Comparison of ENCODE assay signal across 20 mouse cellular contexts in the genomic region with DNA sequence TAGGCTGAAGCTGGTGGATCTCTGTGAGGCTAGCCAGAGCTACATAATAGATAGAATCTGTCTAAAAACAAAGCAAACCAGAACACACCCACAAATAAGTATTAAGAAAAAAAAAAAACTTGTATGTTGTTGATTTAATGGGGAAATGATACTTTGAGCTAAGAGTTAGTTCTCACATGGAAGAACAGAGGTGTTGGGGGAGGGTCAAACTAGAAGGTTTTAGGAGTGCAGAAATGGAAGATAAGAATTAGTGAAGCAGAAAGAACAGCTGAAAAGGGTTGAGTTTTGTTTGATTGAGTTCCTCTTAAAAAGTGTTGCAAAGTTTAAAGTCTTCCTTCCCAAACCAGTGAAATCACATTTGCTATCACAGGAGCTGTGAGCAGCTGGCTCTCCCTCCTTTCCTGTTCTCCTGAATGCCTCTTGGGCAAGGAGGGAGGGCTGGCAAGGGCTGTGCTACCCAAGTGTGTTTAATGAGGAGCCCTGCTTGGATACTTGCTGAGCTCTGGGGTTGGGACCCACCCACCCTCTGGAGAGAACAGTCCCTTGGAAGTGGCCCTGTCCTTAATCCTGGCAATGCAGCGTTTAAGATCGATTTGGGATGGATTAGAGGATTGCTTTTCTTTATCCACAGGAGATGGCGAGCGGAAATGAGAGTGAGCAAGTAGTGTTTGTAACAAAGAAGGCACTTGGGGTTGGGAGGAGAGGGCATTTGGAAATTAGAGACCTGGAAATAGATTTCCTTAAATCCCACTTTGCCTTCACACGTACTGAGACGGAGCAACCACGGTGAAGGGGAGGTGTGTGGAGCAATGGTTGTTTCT. TPM values are rescaled to one million over a fixed set of nuclear protein-coding genes. Genes with fewer than 3 reads are reported as not detected.
DNase-seq lines count a peak whose midpoint lies in the region; ATAC-seq and TF ChIP-seq lines count a peak whose summit lies in the region.
"Had no signal": no experiment of that assay in that cellular context is flagged by ENCODE, and none has a peak within 500 bp of the region (broad histone marks: within the 10 kb centered on the region; RNA-seq: fewer than 3 reads in every experiment).

No protein-coding gene starts in this region.

- peaks cover 5% of the 10 kb centered on the region; the same call in 1 of the 2 replicates for H3K27me3 ChIP-seq in limb, embryonic 12.5 days
- 0 out of 2 replicates have a peak, but pooled peaks cover 9% of the 10 kb centered on the region for H3K27me3 ChIP-seq in limb, embryonic 10.5 days (ENCODE audit: low read depth, poor library complexity, severe bottlenecking)
- peaks cover 3% of the 10 kb centered on the region for H3K27me3 ChIP-seq in midbrain, embryonic 16.5 days (ENCODE audit: control insufficient read depth, insufficient read depth, low read depth, low read length)
- H3K27me3 ChIP-seq in midbrain, embryonic 15.5 days (replicated peaks) = no peaks in the 10 kb centered on the region; the same call in 1 of the 2 replicates
- H3K27me3 ChIP-seq in splenic B cell, adult 2 months (ENCODE audit: control insufficient read depth, insufficient read depth, low read length, poor library complexity, severe bottlenecking) = no peaks in the 10 kb centered on the region
- H3K27me3 ChIP-seq: limb, embryonic 15.5 days had no signal

- no peak overlapping the region for H3K9ac ChIP-seq in limb, embryonic 12.5 days (replicated peaks)
- no peak overlapping the region for H3K9ac ChIP-seq in midbrain, embryonic 16.5 days (ENCODE audit: low read depth, low read length)
- no peak overlapping the region for H3K9ac ChIP-seq in midbrain, embryonic 15.5 days
- H3K9ac ChIP-seq: limb, embryonic 15.5 days; neural tube, embryonic 13.5 days had no signal

- H3K4me3 ChIP-seq in limb, embryonic 12.5 days (replicated peaks) = no peak overlapping the region
- no peak overlapping the region for H3K4me3 ChIP-seq in limb, embryonic 10.5 days
- no peak overlapping the region for H3K4me3 ChIP-seq in midbrain, embryonic 16.5 days (ENCODE audit: low read depth, low read length)
- no peak overlapping the region for H3K4me3 ChIP-seq in midbrain, embryonic 15.5 days
- H3K4me3 ChIP-seq in bone marrow, adult 2 months (replicated peaks; ENCODE audit: control insufficient read depth, low read depth, low read length) = no peak overlapping the region
- H3K4me3 ChIP-seq: hindbrain, embryonic 10.5 days; limb, embryonic 15.5 days; neural tube, embryonic 13.5 days had no signal

- DNase-seq in limb, embryonic 10.5 days (ENCODE audit: low spot score) = no peak
- DNase-seq in splenic B cell, adult 2 months (ENCODE audit: low read depth, low spot score) = peak; percentile 73
- DNase-seq: adrenal gland, adult 8-10 months; cerebellum, adult 11-12 months; cerebellum, postnatal 14 days; gastrocnemius, postnatal 25 days; lung, postnatal 14 days; right cerebral cortex, postnatal 14 days had no signal

- no peaks in the 10 kb centered on the region for H3K36me3 ChIP-seq in limb, embryonic 12.5 days
- no peaks in the 10 kb centered on the region for H3K36me3 ChIP-seq in limb, embryonic 10.5 days
- no peaks in the 10 kb centered on the region for H3K36me3 ChIP-seq in midbrain, embryonic 16.5 days (ENCODE audit: control insufficient read depth, insufficient read depth, low read length)
- no peaks in the 10 kb centered on the region for H3K36me3 ChIP-seq in midbrain, embryonic 15.5 days (replicated peaks)
- no peaks in the 10 kb centered on the region for H3K36me3 ChIP-seq in splenic B cell, adult 2 months (ENCODE audit: control insufficient read depth, insufficient read depth, low read length, poor library complexity, severe bottlenecking)
- H3K36me3 ChIP-seq: hindbrain, embryonic 10.5 days; limb, embryonic 15.5 days; neural tube, embryonic 13.5 days had no signal

- 0 out of 2 replicates have a peak overlapping the region, but pooled peaks have one; percentile 17 for H3K27ac ChIP-seq in limb, embryonic 12.5 days
- no peak overlapping the region for H3K27ac ChIP-seq in limb, embryonic 10.5 days
- H3K27ac ChIP-seq in midbrain, embryonic 16.5 days (ENCODE audit: low read length) = no peak overlapping the region
- no peak overlapping the region for H3K27ac ChIP-seq in midbrain, embryonic 15.5 days
- peak overlapping the region; percentile 74 for H3K27ac ChIP-seq in bone marrow, adult 2 months (ENCODE audit: control insufficient read depth, insufficient read depth, low read depth, low read length, poor library complexity)
- H3K27ac ChIP-seq: hindbrain, embryonic 10.5 days; hindbrain, postnatal 0 days; limb, embryonic 15.5 days; neural tube, embryonic 13.5 days; stomach, postnatal 0 days had no signal

- H3K4me1 ChIP-seq in limb, embryonic 12.5 days (replicated peaks) = 0 out of 2 replicates have a peak, but pooled peaks cover 12% of the 10 kb centered on the region
- peaks cover 19% of the 10 kb centered on the region for H3K4me1 ChIP-seq in limb, embryonic 10.5 days
- H3K4me1 ChIP-seq in midbrain, embryonic 16.5 days (ENCODE audit: control insufficient read depth, insufficient read depth, low read length) = peaks cover 12% of the 10 kb centered on the region; the same call in 1 of the 2 replicates
- H3K4me1 ChIP-seq in midbrain, embryonic 15.5 days = peaks cover 16% of the 10 kb centered on the region; the same call in 1 of the 2 replicates
- H3K4me1 ChIP-seq in bone marrow, adult 2 months (ENCODE audit: control insufficient read depth, insufficient read depth, low read length) = peaks cover 13% of the 10 kb centered on the region

- TF ChIP-seq POLR2A in bone marrow, adult 2 months (IDR thresholded peaks at IDR 0.05; ENCODE audit: borderline replicate concordance, control insufficient read depth, low read depth, low read length) = no peak

- no peak overlapping the region for H3K4me2 ChIP-seq in limb, embryonic 12.5 days
- no peak overlapping the region for H3K4me2 ChIP-seq in midbrain, embryonic 16.5 days (ENCODE audit: low read length)
- no peak overlapping the region for H3K4me2 ChIP-seq in midbrain, embryonic 15.5 days
- H3K4me2 ChIP-seq: limb, embryonic 15.5 days; neural tube, embryonic 13.5 days had no signal

- no peaks in the 10 kb centered on the region for H3K9me3 ChIP-seq in limb, embryonic 12.5 days
- no peaks in the 10 kb centered on the region for H3K9me3 ChIP-seq in limb, embryonic 10.5 days (replicated peaks)
- H3K9me3 ChIP-seq in midbrain, embryonic 16.5 days (replicated peaks; ENCODE audit: control insufficient read depth, low read length, poor library complexity, severe bottlenecking) = no peaks in the 10 kb centered on the region
- H3K9me3 ChIP-seq in midbrain, embryonic 15.5 days = no peaks in the 10 kb centered on the region
- H3K9me3 ChIP-seq: hindbrain, embryonic 10.5 days; limb, embryonic 15.5 days; neural tube, embryonic 13.5 days had no signal

- TF ChIP-seq CTCF in bone marrow, adult 2 months (IDR thresholded peaks at IDR 0.05; ENCODE audit: control insufficient read depth, insufficient read depth, low read length) = no peak

- no peak for ATAC-seq in limb, embryonic 12.5 days (ENCODE audit: insufficient number of reproducible peaks, insufficient read depth, low FRiP score, low TSS enrichment, low read depth)
- ATAC-seq in midbrain, embryonic 16.5 days = peak; percentile 37; the same call in 1 of the 2 replicates
- no peak for ATAC-seq in midbrain, embryonic 15.5 days (replicated peaks)
- ATAC-seq in megakaryocyte, adult 5-6 weeks (ENCODE audit: poor library complexity, severe bottlenecking) = no peak
- ATAC-seq: forebrain, embryonic 14.5 days; hindbrain, postnatal 0 days; intestine, postnatal 0 days had no signal

- WGBS in limb, embryonic 12.5 days = 59% methylated on average over 7 of the region's 7 CpGs
- 61% methylated on average over 7 of the region's 7 CpGs for WGBS in limb, embryonic 10.5 days
- WGBS in midbrain, embryonic 16.5 days = 15% methylated on average over 7 of the region's 7 CpGs
- WGBS in midbrain, embryonic 15.5 days = 15% methylated on average over 7 of the region's 7 CpGs
- 87% methylated on average over 7 of the region's 7 CpGs for WGBS in bone marrow, adult 2 months

RNA-seq across cellular contexts. Expression of gene Aff1, which starts 57.5 kb away (rescaled TPM):
- polyA plus RNA-seq in limb, embryonic 12.5 days (2016; fragmentation: Nextera tagmentation; extraction: Ambion mirVana) = 4.6 and 7.4 TPM in 2 replicates
- polyA plus RNA-seq in limb, embryonic 10.5 days (2016; fragmentation: Nextera tagmentation; extraction: Ambion mirVana) = 4.0 and 4.6 TPM in 2 replicates
- 1.2 and 2.1 TPM in 2 replicates for polyA plus RNA-seq in midbrain, embryonic 16.5 days (2015; fragmentation: Nextera tagmentation; extraction: Ambion mirVana)
- 2.1 TPM in 2 replicates for polyA plus RNA-seq in midbrain, embryonic 15.5 days (2015; fragmentation: Nextera tagmentation; extraction: Ambion mirVana)
- 25.1 and 41.4 TPM in 2 replicates for polyA plus RNA-seq in bone marrow, adult 2 months (2011; ENCODE audit: insufficient read depth, insufficient read length, low replicate concordance, missing spikeins)
- total RNA-seq in megakaryocyte, adult 5-6 weeks (2015) = 45.0 and 51.0 TPM in 2 replicates
- total RNA-seq in megakaryocyte, adult 5-6 weeks (2017) = 16.3 and 29.0 TPM in 2 replicates

Comparison
In these comparisons a context has a peak if more than half of its experiments do, and no peak if none do; other contexts are left out.
1. H3K27ac ChIP-seq: peak in limb, embryonic 12.5 days (single experiment) and bone marrow, adult 2 months (single experiment); none in limb, embryonic 10.5 days (single experiment), midbrain, embryonic 16.5 days (single experiment) and midbrain, embryonic 15.5 days (single experiment).